Mouse (Mus musculus) MEL-GATA-1-ER (cell line): ENCODE results near the gene Nid2.
A peak's percentile ranks its signal among the peaks of the same experiment; 100 is the strongest.

Source experiments
- DNase-seq: peaks from one replicate; pipeline ENCODE4 v3.0.0-alpha.2; 2012; ENCODE audit warnings: low read depth; ENCODE audit errors: extremely low read depth

The Nid2 gene

DNA sequence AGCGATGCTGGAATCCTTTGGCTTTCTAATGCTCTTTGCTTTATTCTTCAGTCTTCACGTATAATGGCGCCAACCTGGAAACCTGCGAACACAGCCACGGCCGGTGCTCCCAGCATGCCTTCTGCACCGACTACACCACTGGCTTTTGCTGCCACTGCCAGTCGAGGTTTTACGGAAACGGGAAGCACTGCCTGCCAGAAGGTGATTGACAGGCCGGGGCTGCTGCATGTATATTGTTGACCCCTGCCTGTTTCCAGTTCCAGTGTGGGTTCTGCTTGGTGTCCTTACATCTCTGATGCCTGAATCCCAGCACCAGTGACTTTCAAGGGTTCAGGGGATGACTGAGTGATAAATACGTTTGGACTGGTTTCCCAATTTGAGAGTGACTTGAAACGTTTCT, 26.9 kb downstream of the Nid2 start:
- no peak for DNase-seq

- DNase-seq = no peak
These were observed 34.9 kb downstream of the Nid2 start for GRCm38 (mm10) chr14:19785797-19786588.

DNA sequence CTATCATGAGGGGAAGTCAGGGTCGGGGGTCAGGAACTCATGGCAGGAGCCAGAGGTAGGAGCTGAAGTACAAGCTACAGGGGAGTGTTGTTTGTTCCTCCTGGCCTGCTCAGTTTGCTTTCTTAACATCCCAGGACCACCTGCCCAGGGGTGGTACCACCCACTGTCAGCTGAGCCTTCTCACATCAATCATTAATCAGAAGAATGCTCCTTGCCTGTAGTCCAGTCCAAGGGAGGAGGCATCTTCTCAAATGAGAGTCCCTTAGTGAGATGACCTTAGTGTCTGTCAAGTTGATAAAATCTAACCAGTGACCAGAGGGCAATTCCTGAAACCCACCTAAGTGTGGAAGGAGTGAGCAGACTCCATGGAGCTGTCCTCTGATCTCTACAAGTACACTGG, 37.4 kb downstream of the Nid2 start:
- no peak for DNase-seq

- DNase-seq = no peak
These were observed 43.8 kb downstream of the Nid2 start for GRCm38 (mm10) chr14:19794881-19795280.

DNA sequence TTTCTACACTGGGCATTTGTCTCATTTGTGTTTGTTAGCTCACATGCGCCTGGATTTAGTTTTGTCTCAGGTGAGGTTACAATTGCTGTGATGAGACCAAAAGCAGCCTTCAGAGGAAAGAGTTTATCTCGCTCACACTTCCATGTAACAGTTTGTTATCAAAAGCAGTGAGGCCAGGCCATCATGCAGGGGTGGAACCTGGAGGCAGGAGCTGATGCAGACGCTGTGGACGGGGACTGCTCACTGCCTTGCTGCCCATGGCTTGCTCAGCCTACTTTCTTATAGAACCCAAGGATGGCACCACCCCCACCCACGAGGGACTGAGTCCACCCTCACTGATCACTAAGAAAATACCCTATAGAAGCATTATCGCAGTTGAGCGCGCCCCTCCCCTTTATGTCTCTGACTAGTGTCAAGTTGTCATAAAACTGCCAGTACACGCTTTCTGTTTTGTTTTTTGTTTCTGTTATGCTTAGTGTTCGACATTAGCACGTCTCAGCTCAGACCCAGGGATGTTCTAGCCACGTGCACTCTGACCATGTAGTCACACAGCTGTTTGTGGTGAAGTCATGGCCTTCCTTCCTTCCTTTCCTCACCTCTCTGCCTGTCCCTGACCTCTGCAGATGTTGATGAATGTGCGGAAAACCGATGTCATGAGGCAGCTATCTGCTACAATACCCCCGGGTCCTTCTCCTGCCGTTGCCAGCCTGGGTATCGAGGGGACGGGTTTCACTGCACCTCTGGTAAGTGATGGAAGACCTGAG, 45.7 kb downstream of the Nid2 start:
- DNase-seq = no peak

DNA sequence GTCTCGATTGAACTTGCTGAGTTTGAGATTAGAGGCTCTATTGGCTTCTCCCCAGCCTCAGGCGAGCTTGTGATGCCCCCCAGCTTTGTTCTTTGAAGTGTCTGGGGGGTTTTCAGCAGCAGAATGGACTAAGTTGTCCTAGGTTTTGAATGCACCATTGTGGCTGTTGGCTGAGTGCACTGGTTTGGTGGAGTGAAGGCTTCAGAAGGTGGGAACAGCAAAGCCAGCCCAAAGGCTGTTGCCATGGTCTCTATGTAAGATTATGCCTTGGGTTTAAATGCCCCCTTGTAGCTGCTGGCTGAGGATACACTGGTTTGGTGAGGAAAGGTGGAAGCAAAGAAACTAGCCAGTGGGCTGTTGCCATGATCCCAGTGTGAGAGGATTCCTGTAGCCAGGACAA, 49.4 kb downstream of the Nid2 start:
- DNase-seq = no peak

DNA sequence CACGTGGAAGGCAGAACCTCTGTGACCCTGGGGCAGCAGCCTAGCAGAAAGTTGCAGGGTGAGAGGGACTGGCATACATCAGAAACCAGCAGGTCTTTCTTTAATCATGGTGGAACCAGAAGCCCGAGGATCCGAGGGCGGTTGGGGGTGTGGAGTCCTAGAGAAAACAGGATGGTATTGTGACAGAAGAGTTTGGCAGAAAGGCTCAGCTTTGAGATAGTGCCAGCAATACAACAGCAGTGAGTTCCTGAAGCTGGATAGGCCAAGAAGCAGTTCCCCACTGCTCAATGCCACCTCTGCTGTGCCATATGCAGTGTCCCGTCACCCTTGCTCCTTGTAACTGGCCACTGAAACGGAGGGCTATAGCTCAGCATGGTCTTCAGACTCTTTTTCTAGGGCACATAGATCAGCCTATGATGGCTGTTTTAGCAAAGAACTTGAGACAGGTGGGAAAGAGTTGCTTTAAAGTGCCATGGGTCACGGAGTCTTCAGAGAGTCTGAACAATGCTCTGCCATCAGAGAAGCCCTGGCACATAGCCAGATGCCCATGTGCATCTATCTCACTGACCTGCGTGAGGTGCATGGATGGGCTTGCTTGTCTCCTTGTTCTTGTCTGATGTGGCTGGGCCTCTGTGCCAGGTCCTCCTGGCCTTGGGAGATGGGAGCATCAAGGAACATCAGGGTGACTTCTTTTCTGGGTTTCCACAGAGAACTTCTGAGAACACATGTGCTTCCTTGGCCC, 50.6 kb downstream of the Nid2 start:
- no peak for DNase-seq

DNA sequence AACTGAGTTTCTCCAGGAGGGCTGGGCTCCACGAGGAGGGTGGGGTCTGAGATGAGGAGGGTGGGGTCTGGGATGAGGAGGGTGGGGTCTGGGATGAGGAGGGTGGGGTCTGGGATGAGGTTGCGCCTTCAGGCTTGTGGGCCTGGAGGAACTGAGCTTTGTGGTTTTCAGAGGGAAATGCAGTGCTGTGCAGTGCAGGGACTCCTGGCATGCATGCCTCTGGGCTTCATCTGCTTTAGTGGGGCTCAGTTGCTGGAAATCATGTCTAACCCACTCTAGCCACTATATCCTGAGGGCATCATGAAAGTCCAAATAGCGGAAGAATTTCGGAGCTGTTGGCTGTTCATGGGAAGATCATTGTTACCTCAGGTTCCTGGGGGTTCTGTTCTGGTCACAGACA, 52.2 kb downstream of the Nid2 start:
- DNase-seq = no peak

DNA sequence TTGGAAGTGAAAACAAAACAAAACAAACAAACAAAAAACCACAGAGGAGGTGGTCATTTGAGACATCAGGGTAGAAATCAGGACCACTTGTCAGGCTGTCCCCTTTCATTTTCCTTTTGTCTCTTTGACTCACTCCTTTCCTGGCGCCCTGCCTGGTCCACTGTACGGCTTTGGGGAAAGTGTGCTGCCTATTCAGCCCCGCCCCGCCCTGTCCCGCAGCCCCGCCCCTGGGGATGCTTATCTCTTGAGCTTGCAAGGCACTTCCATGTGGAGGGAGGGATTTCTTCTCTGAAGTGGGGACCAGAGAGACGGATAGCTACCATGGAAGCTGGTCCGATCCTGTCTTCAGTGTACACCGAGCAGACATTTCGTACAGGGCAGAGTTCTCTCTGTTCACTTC, 52.6 kb downstream of the Nid2 start:
- no peak for DNase-seq

- no peak for DNase-seq
These were observed 56.3 kb downstream of the Nid2 start for GRCm38 (mm10) chr14:19807339-19807738.

DNA sequence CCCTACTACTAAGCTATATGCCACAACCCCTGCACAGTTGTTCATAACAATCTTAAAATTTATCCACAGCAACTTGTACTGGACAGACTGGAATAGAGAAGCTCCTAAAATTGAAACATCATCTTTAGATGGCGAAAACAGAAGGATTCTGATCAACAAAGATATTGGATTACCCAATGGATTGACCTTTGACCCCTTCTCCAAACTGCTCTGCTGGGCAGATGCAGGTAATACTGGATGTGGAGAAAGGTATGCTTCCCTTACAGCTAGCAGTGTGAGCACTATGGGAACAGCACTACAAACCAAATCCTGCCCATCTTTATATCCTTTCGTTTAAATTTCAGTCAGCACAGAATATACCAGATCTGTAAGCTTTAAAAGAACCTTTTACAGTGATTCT, 56.8 kb downstream of the Nid2 start:
- no peak for DNase-seq

- DNase-seq = no peak
These were observed 58.9 kb downstream of the Nid2 start for GRCm38 (mm10) chr14:19809934-19810333.

DNA sequence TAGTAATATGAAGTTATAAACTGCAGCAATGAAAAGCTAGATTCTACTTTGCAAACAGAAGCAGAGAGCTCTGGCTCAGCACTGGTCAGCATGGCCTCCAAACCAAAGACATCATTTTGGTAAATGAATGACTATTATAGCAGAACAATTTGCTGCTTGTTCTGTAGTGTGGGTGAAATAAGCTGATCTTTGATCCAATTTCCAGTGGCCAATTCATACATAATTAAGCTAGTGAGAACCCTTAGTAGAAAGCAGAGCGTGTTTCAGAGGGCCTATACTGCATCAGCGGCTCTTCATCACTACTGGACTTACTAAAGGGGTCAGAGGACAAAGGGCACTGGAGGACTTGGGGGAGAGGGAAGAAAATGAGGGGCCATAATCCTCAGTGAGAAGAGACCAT, 62.0 kb downstream of the Nid2 start:
- DNase-seq = no peak

- peak; percentile 54 for DNase-seq
These were observed 66.9 kb downstream of the Nid2 start for GRCm38 (mm10) chr14:19817949-19818348.

GRCm38 (mm10) chr14:19821686-19822085, 70.6 kb downstream of the Nid2 start:
- DNase-seq = no peak

DNA sequence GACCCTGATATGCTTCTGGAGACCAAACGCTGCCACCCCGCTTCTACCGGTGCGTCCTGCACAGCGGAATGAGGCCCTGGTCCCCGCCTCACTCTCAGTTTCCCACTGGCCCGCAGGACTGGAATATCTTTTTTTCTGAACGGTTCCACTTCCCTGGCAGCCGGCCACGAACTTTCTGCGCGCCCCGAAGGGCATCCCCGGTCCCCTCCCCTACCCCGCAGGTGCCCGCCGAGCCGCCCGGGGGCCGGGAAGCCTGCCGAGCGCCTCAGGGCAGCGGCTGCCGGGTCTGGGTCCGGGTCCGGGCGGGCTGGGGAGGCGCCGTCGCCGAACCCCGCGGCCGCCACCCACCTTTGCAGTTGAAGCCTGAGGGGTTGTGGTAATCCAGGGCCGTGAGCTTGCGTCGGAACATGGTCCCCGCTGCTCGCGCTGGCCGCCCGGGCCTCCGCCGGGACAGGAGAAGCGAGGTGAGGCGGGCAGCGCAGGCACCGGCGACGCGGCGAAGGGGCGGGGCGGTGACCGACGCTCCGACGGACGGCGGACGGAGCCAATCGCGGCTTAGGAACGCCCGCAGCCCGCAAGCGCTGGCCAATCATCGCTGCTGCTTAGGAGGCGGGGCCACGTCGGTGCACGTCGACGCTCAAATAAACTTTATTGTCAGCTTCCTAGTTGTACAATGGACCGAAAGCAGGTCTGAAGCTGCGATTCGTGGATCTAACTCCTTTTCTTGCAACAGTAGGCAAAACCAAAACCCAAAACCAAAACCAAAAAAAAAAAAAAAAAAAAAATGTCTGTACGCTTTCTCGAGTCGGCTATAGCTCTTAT, 72.5 kb downstream of the Nid2 start, which contains the start of gene Rtraf:
Gene Rtraf, minus strand, starts transcription at position 504 of the 822 bp plus-strand sequence.
- DNase-seq = peak; percentile 88

GRCm38 (mm10) chr14:19825481-19825880, 74.4 kb downstream of the Nid2 start:
- DNase-seq = no peak

DNA sequence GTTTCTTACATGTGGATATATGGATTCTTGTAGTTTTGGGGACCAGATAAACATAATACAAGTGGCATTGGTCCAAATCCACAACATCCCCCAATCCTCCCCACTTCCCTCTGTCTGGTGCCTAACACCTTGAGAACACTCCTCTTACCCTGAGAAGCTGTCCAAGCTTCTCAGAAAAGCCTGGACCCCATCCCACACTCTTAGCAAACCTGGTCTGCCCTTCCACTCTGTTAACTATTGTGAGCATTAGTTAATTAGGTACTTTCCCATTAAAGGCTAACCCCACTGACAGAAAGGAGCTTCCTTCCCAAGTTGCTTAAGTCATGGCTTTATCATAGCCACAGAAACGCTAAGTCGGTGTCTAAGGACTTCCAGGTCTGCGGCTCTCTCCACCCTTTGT, 85.2 kb downstream of the Nid2 start:
- no peak for DNase-seq

DNA sequence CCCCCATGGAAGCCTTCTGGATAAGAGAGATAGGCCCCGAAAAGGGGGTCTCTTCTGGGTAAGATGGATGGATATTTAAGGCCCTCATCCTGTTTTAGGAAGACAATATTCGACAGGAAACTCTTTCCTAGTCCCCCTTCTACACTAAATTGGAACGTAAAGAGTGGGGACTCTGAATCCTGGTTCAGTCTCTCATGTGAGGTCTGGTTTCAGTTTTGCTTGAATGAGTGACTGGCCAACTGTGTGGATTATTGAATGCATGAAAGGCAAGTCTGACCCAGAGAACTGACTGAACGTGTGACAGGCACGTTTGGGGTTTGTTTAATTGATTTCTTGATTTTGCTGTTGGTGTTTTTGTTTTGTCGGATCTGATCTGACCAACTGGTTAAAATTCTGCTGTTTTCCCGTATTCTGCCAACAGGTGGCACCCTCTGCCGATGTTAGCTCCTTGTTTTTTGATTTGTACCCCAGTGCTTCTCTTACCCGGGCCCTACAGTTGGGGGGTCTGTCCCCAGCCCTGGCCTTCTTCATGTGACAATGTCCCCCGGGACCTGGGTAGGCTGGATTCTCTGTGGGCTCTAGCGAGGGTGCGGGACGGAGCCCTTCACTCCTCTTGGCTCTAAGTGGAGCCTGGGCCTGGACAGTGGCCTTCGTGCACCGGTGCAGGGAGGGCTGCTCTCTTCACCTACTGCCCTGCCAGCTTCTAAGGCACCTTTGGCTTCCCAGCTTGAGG, 88.7 kb downstream of the Nid2 start:
- peak; percentile 29 for DNase-seq

- DNase-seq = no peak
These were observed 102.4 kb downstream of the Nid2 start for GRCm38 (mm10) chr14:19853471-19853870.
